Mouse (Mus musculus) embryonic facial prominence, embryonic 14.5 days (tissue): ENCODE measurements at regions not wholly inside any gene's neighbourhood (a gene's known extent, or its start where the extent isn't known, plus 50 kb on each side); places are given as distances from the start of the nearest gene placed in this dataset.

Experiments
- ATAC-seq: fragments of 200-750 bp; cut with Nextera tagmentation; 2 replicates; pipeline ENCODE4 v1.8.0; 2017; ENCODE audit warnings: low read depth, moderate number of reproducible peaks, moderate TSS enrichment
- DNase-seq: peaks from one replicate; pipeline ENCODE4 v3.0.0-alpha.2; 2015; ENCODE audit warnings: low spot score
- H3K27ac ChIP-seq: fragments of 300-500 bp; sonication (generic); replicated peaks from 2 replicates; pipeline ENCODE4 v1.5.1; 2014; ENCODE audit warnings: low read depth, mild to moderate bottlenecking, low read length, moderate library complexity
- H3K27me3 ChIP-seq: fragments of 300-500 bp; sonication (generic); replicated peaks from 2 replicates; pipeline ENCODE4 v1.6.1; 2014; ENCODE audit warnings: low read length; ENCODE audit not compliant: control insufficient read depth, insufficient read depth
- H3K36me3 ChIP-seq: fragments of 300-500 bp; sonication (generic); 2 replicates; pipeline ENCODE4 v1.6.1; 2014; ENCODE audit warnings: low read length, mixed read lengths; ENCODE audit not compliant: control insufficient read depth, insufficient read depth
- H3K4me1 ChIP-seq: fragments of 300-500 bp; sonication (generic); 2 replicates; pipeline ENCODE4 v1.6.1; 2014; ENCODE audit warnings: antibody characterized with exemption, low read length; ENCODE audit not compliant: control insufficient read depth, insufficient read depth
- H3K4me2 ChIP-seq: fragments of 300-500 bp; sonication (generic); 2 replicates; pipeline ENCODE4 v1.6.1; 2014; ENCODE audit warnings: low read depth, mild to moderate bottlenecking, low read length, moderate library complexity, mixed read lengths
- H3K4me3 ChIP-seq: fragments of 300-500 bp; sonication (generic); 2 replicates; pipeline ENCODE4 v1.5.1; 2014; ENCODE audit warnings: low read depth, mild to moderate bottlenecking, low read length
- H3K9ac ChIP-seq: fragments of 300-500 bp; sonication (generic); 2 replicates; pipeline ENCODE4 v1.6.1; 2014; ENCODE audit warnings: low read depth, mild to moderate bottlenecking, low read length, moderate library complexity, mixed read lengths
- H3K9me3 ChIP-seq: fragments of 300-500 bp; sonication (generic); 2 replicates; pipeline ENCODE4 v1.6.1; 2016; ENCODE audit warnings: low read length; ENCODE audit not compliant: control insufficient read depth
- WGBS: fragments of 180-500 bp; shearing (Covaris S2); extraction: QIAGEN DNeasy Blood & Tissue Kit; methylation state at CpG from one replicate; pipeline ENCODE4 v1.1.7; 2014; 5-methylcytosine and 5-hydroxymethylcytosine counted together

DNA sequence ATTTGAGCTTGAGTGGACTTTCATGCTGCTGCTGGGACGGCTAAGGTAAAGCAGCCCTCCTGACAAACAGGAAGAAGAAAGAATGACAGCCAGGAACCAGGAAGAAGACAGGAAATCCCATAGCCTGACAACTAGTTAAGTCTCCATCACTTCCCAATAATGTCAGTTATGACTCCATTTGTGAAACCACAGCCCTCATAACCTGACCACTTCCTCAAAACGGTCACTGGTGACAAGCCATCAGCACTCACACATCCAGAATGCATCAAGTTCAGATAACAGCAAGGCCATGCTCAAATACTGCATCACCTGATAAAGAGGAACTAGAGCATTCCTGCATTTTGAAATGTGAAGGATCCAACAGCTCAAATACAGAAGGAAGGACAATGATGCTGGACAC is 288.3 kb downstream of the Zfp706 start:
- H3K9ac ChIP-seq, result no peak overlapping the region
- no peak overlapping the region for H3K4me2 ChIP-seq
- ATAC-seq, result no peak
- no peaks in the 10 kb centered on the region for H3K4me1 ChIP-seq
- H3K27me3 ChIP-seq, result no peaks in the 10 kb centered on the region
- no peak overlapping the region for H3K4me3 ChIP-seq
- H3K9me3 ChIP-seq, result no peaks in the 10 kb centered on the region
- DNase-seq, result no peak
- 58% methylated on average over 2 of the region's 2 CpGs for WGBS
- no peaks in the 10 kb centered on the region for H3K36me3 ChIP-seq
- no peak overlapping the region for H3K27ac ChIP-seq

DNA sequence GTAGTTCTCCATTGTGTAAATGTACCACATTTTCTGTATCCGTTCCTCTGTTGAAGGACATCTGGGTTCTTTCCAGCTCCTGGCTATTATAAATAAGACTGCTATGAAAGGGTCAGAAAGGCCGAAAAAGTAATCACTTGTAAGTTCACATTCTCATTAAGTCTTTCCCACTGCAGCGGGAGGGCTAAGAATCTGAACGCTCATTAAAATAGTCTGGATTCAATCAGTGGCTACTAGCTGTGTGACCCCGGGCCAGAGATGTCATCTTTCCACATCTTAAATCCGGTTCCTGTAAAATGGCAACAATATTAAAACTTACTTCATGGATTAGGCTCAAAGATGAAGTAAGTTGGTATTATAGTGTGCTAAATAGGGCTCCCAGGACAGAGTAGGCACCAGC is 289.7 kb downstream of the Zfp706 start:
- 48% methylated on average over 6 of the region's 6 CpGs for WGBS
- ATAC-seq (no peak), DNase-seq (no peak)
- Histone ChIP-seq H3K9me3 (no peaks in the 10 kb centered on the region), H3K4me3 (no peak overlapping the region), H3K4me1 (no peaks in the 10 kb centered on the region), H3K9ac (no peak overlapping the region), H3K27ac (no peak overlapping the region), H3K27me3 (no peaks in the 10 kb centered on the region), H3K36me3 (no peaks in the 10 kb centered on the region), H3K4me2 (no peak overlapping the region)

DNA sequence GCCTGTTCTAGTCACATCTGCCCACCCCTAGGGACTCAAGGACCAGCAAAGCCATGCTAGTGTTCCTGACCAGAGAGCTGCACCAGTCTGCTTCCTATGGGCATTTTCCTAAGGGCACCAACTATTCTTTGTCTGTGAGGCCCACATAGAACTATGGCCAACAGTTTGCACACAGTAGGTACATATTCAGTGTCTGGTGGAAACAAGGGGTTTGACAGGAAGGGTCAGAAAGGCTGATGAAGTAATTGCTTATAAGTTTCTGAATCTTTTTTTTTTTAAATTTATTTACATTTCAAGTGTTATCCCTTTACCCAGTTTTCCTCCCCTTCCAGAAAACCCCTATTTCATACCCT is 290.9 kb downstream of the Zfp706 start:
- 0 out of 2 replicates have a peak overlapping the region, but pooled peaks have one; percentile 37 for H3K9ac ChIP-seq
- H3K36me3 ChIP-seq, result no peaks in the 10 kb centered on the region
- no peaks in the 10 kb centered on the region for H3K4me1 ChIP-seq
- H3K27me3 ChIP-seq, result no peaks in the 10 kb centered on the region
- H3K27ac ChIP-seq, result peak overlapping the region; percentile 28; the same call in 1 of the 2 replicates
- ATAC-seq (no peak), DNase-seq (no peak)
- H3K4me2 ChIP-seq, result peak overlapping the region; percentile 55
- no peaks in the 10 kb centered on the region for H3K9me3 ChIP-seq
- H3K4me3 ChIP-seq, result no peak overlapping the region

DNA sequence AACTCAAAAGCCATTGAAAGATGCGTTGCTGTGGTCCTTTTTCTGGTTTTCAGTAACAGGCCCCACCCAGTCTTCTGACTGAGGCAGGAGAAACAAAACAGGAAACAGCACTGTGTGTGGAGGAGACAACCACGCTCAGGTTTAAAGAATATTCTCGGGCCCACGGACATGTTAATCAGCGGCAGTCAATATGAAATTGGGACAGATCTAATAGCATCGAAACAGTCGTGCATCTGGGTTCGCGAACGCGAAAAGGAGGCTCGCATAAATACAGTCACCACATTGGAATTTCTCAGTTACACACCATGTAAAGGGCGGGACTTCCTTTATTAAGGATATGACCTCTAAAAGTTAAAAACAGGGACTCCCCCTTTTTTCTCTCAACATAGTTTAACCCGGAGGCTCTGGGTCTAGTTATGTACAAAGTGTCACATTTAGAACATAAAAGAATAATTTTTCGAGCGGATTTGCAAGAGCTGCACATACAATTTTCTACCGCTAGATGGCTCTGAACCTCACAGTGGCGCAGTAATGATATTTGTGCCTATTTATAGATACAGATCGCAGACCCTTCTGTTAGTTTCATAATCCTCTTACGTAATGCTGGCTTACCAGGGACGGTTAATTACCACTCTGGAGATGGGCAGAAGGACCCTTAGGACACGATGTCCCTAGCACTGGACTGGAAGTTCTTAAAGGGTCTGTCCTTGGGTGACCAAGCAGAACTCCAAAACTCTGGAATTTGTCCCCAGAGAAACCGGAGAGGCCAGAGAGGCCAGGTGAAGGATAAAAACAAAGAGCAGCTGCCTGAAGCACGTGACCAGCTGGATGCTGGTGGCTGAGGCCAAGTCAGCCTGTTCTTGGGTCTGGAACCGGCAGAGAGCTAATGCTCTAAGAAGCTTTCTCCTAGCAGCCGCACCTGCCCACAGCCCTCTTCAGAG is 291.6 kb downstream of the Zfp706 start:
- ATAC-seq (peak; percentile 91), DNase-seq (peak; percentile 80)
- peak overlapping the region; percentile 28; the same call in 1 of the 2 replicates for H3K27ac ChIP-seq
- H3K4me3 ChIP-seq, result peak overlapping the region; percentile 30
- WGBS, result 8% methylated on average over 26 of the region's 26 CpGs
- no peaks in the 10 kb centered on the region for H3K36me3 ChIP-seq
- H3K4me2 ChIP-seq, result peak overlapping the region; percentile 55
- H3K9ac ChIP-seq, result peak overlapping the region; percentile 42
- H3K4me1 ChIP-seq, result no peaks in the 10 kb centered on the region
- H3K27me3 ChIP-seq, result no peaks in the 10 kb centered on the region
- no peaks in the 10 kb centered on the region for H3K9me3 ChIP-seq

DNA sequence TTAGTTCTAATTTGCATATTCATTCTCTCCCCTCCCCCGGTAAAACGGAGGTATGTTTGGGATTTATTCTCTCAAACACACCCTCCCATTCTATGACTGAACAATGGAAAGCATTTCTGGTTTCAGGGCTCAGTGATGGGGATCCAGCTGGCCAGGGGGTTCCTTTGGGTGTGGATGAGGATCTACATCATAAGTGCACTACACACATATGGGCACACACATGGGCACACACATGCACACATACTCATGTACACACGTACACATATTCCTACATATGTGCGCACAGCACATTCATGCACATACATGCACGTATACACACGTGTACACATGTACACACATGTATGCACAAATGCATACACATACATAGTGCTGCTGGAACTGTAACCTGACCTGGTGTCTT is 292.4 kb downstream of the Zfp706 start:
- 94% methylated on average over 6 of the region's 6 CpGs for WGBS

DNA sequence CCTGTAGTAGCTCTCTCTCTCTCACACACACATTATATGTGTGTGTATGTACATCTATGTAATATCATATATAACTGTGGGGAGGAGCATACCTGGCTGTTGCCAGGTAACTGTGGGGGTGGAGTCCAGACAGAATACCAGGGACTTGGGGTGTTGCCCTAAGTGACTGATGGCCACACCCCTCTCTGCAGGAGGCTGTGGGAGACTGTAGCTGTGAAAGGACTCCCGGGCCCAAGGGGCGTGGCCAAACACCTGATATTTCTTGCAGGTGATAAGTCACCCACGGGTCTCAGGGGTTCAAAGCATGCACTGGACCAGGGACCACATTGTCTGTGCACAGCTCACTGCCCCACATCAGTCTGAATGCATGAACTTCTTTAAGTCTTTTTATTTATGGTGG is 297.8 kb downstream of the Zfp706 start:
- H3K9me3 ChIP-seq, result no peaks in the 10 kb centered on the region
- H3K4me2 ChIP-seq, result no peak overlapping the region

More for the DNA sequence above, 292.4 kb downstream of the Zfp706 start:
- Histone ChIP-seq H3K4me2 (no peak overlapping the region), H3K27me3 (no peaks in the 10 kb centered on the region), H3K9me3 (no peaks in the 10 kb centered on the region), H3K27ac (no peak overlapping the region), H3K4me3 (no peak overlapping the region), H3K9ac (no peak overlapping the region), H3K4me1 (no peaks in the 10 kb centered on the region), H3K36me3 (no peaks in the 10 kb centered on the region)
- DNase-seq (no peak), ATAC-seq (no peak)

DNA sequence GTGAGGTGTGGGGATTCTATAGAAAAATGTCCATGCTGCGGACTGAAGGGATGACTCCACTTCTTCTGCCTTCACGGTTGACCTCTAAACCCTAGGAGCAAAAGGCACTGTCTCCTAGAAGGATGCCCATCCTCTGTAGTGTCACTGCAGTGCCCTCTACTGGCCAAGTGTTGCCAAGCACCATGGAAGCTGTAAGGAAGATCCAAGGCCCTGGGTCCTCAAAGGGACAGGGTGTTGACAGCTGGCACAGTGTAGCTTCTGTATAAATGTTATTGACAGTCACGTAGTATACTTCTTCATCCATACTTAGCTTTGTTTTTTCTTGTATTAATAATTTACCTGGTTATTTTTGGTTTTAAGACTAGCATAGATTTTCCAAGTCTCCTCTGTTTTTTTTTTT is 299.1 kb downstream of the Zfp706 start:
- Histone ChIP-seq H3K4me2 (no peak overlapping the region), H3K36me3 (no peaks in the 10 kb centered on the region), H3K9ac (no peak overlapping the region), H3K4me1 (no peaks in the 10 kb centered on the region), H3K9me3 (no peaks in the 10 kb centered on the region), H3K4me3 (no peak overlapping the region), H3K27ac (no peak overlapping the region), H3K27me3 (no peaks in the 10 kb centered on the region)
- DNase-seq (peak; percentile 70), ATAC-seq (no peak; the same call in 1 of the 2 replicates)
- WGBS, result 22% methylated on average over 3 of the region's 3 CpGs

More for the DNA sequence above, 297.8 kb downstream of the Zfp706 start:
- H3K4me1 ChIP-seq, result no peaks in the 10 kb centered on the region
- 60% methylated on average over 3 of the region's 3 CpGs for WGBS
- DNase-seq (no peak), ATAC-seq (no peak)
- H3K27me3 ChIP-seq, result no peaks in the 10 kb centered on the region
- no peaks in the 10 kb centered on the region for H3K36me3 ChIP-seq
- no peak overlapping the region for H3K27ac ChIP-seq
- H3K4me3 ChIP-seq, result no peak overlapping the region
- H3K9ac ChIP-seq, result no peak overlapping the region

DNA sequence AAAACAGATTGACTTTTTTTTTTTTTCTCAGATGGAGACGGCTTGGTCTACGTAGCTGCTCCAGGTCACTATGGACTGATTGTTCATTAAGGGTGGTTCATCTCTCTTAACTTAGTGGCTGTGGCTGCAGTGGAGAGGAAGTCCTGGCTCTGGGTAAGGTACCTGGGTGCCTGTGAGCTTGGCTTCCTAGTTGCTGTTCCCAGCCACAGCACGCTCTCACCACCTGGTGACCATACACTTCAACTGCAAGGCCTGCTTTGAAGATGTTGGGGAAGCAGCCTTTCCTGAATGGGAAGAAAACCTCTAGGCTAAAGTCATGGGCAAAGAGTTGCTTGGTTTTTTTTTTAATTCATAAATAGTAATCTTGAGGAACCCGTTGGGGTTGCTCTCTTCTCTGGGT is 301.6 kb downstream of the Zfp706 start:
- DNase-seq (peak; percentile 74), ATAC-seq (peak; percentile 76)
- Histone ChIP-seq H3K27ac (no peak overlapping the region), H3K4me2 (no peak overlapping the region), H3K36me3 (no peaks in the 10 kb centered on the region), H3K9me3 (no peaks in the 10 kb centered on the region), H3K4me1 (no peaks in the 10 kb centered on the region), H3K4me3 (no peak overlapping the region), H3K9ac (no peak overlapping the region), H3K27me3 (no peaks in the 10 kb centered on the region)
- WGBS, result 42% methylated on average over 4 of the region's 4 CpGs

DNA sequence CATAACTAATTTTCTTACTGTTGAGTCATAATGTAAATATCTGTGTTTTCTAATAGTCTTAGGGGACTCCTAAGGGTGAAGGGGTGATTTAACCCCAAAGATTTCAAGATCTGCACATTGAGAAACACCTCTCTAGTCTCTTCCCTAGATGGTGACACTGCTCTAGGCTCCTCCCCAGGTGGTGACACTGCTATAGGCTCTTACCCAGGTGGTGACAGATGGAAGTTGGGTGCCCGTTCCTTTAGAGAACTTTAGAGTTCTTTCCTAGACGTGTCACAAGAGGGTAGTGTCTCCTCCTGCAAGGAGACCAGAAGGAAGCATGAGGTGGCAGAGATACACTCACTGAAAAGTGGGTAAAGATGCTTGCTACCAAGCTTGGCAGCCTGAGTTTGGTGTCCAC is 302.2 kb downstream of the Zfp706 start:
- 55% methylated on average over 2 of the region's 2 CpGs for WGBS

More for the DNA sequence above, 302.2 kb downstream of the Zfp706 start:
- DNase-seq (no peak), ATAC-seq (no peak)
- no peak overlapping the region for H3K4me3 ChIP-seq
- H3K9ac ChIP-seq, result no peak overlapping the region
- H3K9me3 ChIP-seq, result no peaks in the 10 kb centered on the region
- no peaks in the 10 kb centered on the region for H3K36me3 ChIP-seq
- H3K27ac ChIP-seq, result no peak overlapping the region
- no peaks in the 10 kb centered on the region for H3K4me1 ChIP-seq
- no peak overlapping the region for H3K4me2 ChIP-seq
- no peaks in the 10 kb centered on the region for H3K27me3 ChIP-seq
